Mouse (Mus musculus): ENCODE data around the gene Gtf2a1.

DNA sequence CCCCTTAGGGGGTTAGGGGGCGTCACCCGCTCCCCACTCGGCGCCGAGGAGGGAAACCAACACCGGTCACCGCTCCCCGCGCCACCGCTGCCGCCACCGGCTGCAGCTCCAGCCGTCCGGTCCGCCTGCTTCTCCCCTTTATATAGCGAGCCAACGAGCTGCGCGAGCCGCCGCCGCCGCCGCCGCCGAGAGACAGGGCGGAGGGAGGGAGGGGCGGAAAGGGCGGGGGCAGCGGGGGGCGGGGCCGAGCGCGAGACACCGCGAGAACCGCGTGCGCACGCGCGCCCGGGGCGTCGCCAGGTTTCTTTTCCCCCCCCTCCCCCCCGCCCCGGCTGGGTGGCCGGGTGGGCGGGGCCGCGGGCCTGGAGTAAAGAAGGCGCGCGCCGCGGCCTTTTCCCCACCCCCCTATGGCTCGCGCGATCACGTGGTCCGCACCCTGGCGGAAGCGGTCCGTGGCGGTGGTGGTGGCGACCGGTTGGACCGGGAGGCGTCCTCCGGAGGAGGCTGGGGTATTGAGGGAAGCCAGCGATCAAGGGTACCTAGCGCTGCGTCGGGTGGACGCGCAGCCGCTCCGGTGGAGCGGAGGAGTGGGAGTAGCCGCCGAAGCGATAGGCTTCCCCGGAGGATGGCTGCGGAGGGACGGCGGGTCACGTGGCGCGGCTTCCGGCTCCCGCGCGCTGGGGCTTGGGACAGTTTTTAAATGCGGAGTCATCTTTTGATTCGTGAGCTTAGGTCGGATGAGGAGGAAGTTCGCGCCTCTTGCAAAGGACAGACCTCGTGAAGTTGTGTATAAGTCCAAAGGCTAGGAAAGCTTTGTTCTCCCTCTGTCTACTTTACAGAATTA is at the start of gene Gtf2a1:
- TF ChIP-seq POLR2A (IDR thresholded peaks at IDR 0.05; ENCODE audit: low read depth, low read length) (peak; percentile 99), CTCF (IDR thresholded peaks at IDR 0.05; ENCODE audit: borderline replicate concordance, insufficient read depth, low read length) (no peak)
